Mouse (Mus musculus): Measurements from ENCODE around the gene Gm21094. TPM values are rescaled to one million over a fixed set of nuclear protein-coding genes. Genes with fewer than 3 reads are reported as not detected.
"Not testable (repeated sequence)": the region's sequence is repeated elsewhere in the genome, so short reads cannot be mapped to it uniquely, and the experiment has no call there.

Gm21094 gene
- not detected for total RNA-seq (2018; cell fraction: chromatin; rRNA removed)
- total RNA-seq (2018; cell fraction: cytosol; rRNA removed) = not detected
- total RNA-seq (2018; cell fraction: nucleus; rRNA removed) = not detected
- polyA plus RNA-seq (2018) = not detected in 3 replicates

- no CpG with 5 or more reads among the region's 8 CpGs for WGBS (ENCODE audit: missing documents)
- not testable (repeated sequence) for H3K27ac ChIP-seq; H3K4me3 ChIP-seq (ENCODE audit: inconsistent target); H3K36me3 ChIP-seq (ENCODE audit: inconsistent target); H3K79me2 ChIP-seq (ENCODE audit: inconsistent target)
Measured at GRCm38 (mm10) chrY:32620343-32620742, at the start of gene Gm21094. TSS of gene Gm21094 (minus strand) at chrY:32620443.

Measured in macrophage (primary cell).